Mouse (Mus musculus): ENCODE data around the gene Abi1. TPM values are rescaled to one million over a fixed set of nuclear protein-coding genes. Genes with fewer than 3 reads are reported as not detected.
"Not testable (repeated sequence)": the region's sequence is repeated elsewhere in the genome, so short reads cannot be mapped to it uniquely, and the experiment has no call there.

Gene Abi1
- polyA plus RNA-seq, 1 experiment, result 22.0 TPM

DNA sequence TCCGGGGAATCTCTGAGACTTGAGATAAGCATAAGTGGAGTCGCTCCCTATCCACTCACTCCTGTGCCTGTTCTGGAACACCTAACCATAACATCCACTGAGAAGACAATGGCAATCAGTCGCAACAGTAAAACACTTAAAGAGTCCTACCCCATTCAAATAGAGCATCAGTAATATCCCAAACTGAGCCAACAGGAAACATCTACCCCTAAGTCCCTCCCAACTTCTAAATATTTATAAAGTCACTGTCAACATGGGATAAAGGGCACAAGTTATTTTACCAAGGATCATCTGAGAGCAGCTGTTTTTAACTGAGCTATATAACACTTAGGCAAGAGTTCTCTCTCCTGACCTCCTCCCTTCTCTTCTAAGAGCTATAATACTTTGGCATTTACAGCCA lies 23.9 kb downstream of the Abi1 start:
- peaks cover 65% of the 10 kb centered on the region for H3K79me2 ChIP-seq (ENCODE audit: control insufficient read depth, insufficient read depth)
- H3K27me3 ChIP-seq (ENCODE audit: control insufficient read depth, insufficient read depth, insufficient read length), result no peaks in the 10 kb centered on the region
- peaks cover 14% of the 10 kb centered on the region for H3K36me3 ChIP-seq (ENCODE audit: control insufficient read depth, insufficient read depth)
- H3K79me3 ChIP-seq (ENCODE audit: low read depth), result peaks cover 62% of the 10 kb centered on the region
- H3K4me3 ChIP-seq (ENCODE audit: insufficient read depth, poor library complexity, severe bottlenecking), result no peak overlapping the region
- TF ChIP-seq MYOD1 (IDR thresholded peaks at IDR 0.05; ENCODE audit: control insufficient read depth, insufficient read length, low read depth), result no peak
- no peak for TF ChIP-seq MAX (IDR thresholded peaks at IDR 0.05)
- TF ChIP-seq FOSL1 (IDR thresholded peaks at IDR 0.05; ENCODE audit: insufficient read depth, low read length, poor library complexity, severe bottlenecking), result no peak
- no peak for TF ChIP-seq CEBPB (IDR thresholded peaks at IDR 0.05; ENCODE audit: low read depth)
- no peak for TF ChIP-seq CTCF (IDR thresholded peaks at IDR 0.05; ENCODE audit: control insufficient read depth, insufficient read depth, insufficient read length)
- no peak for TF ChIP-seq USF1 (IDR thresholded peaks at IDR 0.05; ENCODE audit: low read depth)
- H3ac ChIP-seq (ENCODE audit: control insufficient read depth, insufficient read length, low read depth), result no peak overlapping the region

DNA sequence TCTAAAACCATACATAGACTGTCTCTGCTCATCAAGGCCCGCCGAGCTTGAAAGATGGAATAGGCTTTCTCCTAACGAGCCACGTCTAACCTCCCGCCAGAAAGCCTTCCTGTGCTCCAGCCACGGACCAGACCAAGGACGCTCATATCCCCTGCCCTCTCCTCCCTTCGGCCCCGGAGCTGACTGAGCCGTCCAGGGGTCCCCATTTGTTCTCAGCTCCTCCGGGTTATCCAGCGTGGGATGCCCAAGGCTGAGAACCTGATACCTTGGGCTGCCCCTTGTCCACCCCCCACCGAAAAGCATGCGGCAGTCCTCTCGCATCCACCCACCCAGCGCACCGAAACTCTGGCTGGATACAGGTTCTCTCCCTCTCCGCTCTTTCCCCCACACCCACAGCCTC lies 24.7 kb downstream of the Abi1 start:
- no peaks in the 10 kb centered on the region for H3K27me3 ChIP-seq (ENCODE audit: control insufficient read depth, insufficient read depth, insufficient read length)
- H3K79me3 ChIP-seq (ENCODE audit: low read depth), result peaks cover 55% of the 10 kb centered on the region
- H3K79me2 ChIP-seq (ENCODE audit: control insufficient read depth, insufficient read depth), result peaks cover 57% of the 10 kb centered on the region
- H3K36me3 ChIP-seq (ENCODE audit: control insufficient read depth, insufficient read depth), result peaks cover 14% of the 10 kb centered on the region
- TF ChIP-seq MAX (IDR thresholded peaks at IDR 0.05) (no peak), FOSL1 (IDR thresholded peaks at IDR 0.05; ENCODE audit: insufficient read depth, low read length, poor library complexity, severe bottlenecking) (no peak)
- no peak overlapping the region for H3K4me3 ChIP-seq (ENCODE audit: insufficient read depth, poor library complexity, severe bottlenecking)
- H3ac ChIP-seq (ENCODE audit: control insufficient read depth, insufficient read length, low read depth), result no peak overlapping the region

DNA sequence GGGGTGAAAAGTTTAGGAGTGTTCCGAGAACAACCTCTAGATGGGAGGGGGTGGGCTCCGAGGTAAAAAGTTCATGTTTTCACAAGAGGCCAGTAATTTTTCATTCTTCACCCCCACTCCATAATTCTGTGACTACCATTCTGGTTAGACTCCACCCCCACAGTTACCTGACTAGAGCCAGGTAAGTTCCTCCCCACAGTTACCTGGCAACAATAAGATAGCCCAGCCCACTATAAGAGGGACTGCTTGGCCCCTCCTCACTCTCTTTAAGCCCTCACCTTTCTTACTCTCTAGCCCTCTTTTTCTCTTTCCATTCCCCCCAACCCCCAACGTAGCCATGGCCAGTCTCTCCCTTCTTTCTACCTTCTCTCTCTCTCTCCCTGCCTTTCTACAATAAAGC lies 25.1 kb downstream of the Abi1 start:
- H3ac ChIP-seq (ENCODE audit: control insufficient read depth, insufficient read length, low read depth); H3K4me3 ChIP-seq (ENCODE audit: insufficient read depth, poor library complexity, severe bottlenecking): not testable (repeated sequence)
- peaks cover 14% of the 10 kb centered on the region for H3K36me3 ChIP-seq (ENCODE audit: control insufficient read depth, insufficient read depth)

DNA sequence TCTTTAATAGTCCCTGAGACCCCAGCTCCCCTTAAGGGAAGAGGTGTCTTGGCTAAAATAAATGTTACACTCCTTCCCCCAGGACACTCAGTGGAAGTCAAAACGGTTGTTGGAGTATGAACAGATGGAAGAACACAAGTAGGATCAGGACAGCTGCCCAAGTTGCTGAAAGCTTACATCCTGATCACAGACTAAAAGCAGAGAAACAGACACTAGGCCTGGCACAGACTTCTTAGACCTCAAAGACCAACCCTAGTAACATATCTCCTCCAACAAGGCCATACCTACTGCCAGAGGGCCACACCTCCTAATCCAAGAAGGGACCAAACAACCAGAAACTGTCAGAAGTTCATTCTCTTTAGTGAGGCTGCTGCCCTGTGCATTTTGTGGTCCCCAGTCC lies 31.8 kb downstream of the Abi1 start:
- peaks cover 15% of the 10 kb centered on the region for H3K36me3 ChIP-seq (ENCODE audit: control insufficient read depth, insufficient read depth)
- H3K4me3 ChIP-seq (ENCODE audit: insufficient read depth, poor library complexity, severe bottlenecking), result no peak overlapping the region
- H3K79me3 ChIP-seq (ENCODE audit: low read depth), result peaks cover 53% of the 10 kb centered on the region
- peaks cover 63% of the 10 kb centered on the region for H3K79me2 ChIP-seq (ENCODE audit: control insufficient read depth, insufficient read depth)
- H3K27me3 ChIP-seq (ENCODE audit: control insufficient read depth, insufficient read depth, insufficient read length), result no peaks in the 10 kb centered on the region
- H3ac ChIP-seq (ENCODE audit: control insufficient read depth, insufficient read length, low read depth), result no peak overlapping the region
- no peak for TF ChIP-seq MYOD1 (IDR thresholded peaks at IDR 0.05; ENCODE audit: control insufficient read depth, insufficient read length, low read depth)
- TF ChIP-seq USF1 (IDR thresholded peaks at IDR 0.05; ENCODE audit: low read depth), result no peak
- no peak for TF ChIP-seq FOSL1 (IDR thresholded peaks at IDR 0.05; ENCODE audit: insufficient read depth, low read length, poor library complexity, severe bottlenecking)
- TF ChIP-seq MYOG (IDR thresholded peaks at IDR 0.05; ENCODE audit: control insufficient read depth, extremely low read depth, insufficient read length), result no peak
- no peak for TF ChIP-seq MAX (IDR thresholded peaks at IDR 0.05)
- TF ChIP-seq CTCF (IDR thresholded peaks at IDR 0.05; ENCODE audit: control insufficient read depth, insufficient read depth, insufficient read length), result no peak
- no peak for TF ChIP-seq CEBPB (IDR thresholded peaks at IDR 0.05; ENCODE audit: low read depth)

More for the DNA sequence above, 25.1 kb downstream of the Abi1 start:
- Histone ChIP-seq H3K79me2 (ENCODE audit: control insufficient read depth, insufficient read depth) (peaks cover 53% of the 10 kb centered on the region), H3K79me3 (ENCODE audit: low read depth) (peaks cover 51% of the 10 kb centered on the region)
- H3K27me3 ChIP-seq (ENCODE audit: control insufficient read depth, insufficient read depth, insufficient read length), result not testable (repeated sequence)

DNA sequence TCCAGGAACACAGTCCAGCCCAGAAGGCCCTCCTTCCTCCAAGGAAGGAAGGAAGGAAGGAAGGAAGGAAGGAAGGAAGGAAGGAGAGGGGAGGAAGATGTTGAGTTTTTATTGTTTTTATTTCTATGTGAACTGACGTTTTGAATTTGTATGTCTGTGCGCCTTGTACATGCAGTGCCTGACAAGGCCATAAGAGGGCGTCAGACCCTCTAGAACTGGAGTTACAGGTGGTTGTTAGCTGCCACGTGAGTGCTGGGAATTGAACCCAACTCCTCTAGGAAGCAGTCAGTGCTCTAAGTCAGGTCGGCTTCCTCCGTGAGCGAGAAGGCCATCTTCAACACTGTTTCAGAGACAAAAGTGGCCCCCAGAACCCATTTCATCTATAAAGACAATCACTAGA lies 32.5 kb downstream of the Abi1 start:
- no peak overlapping the region for H3K4me3 ChIP-seq (ENCODE audit: insufficient read depth, poor library complexity, severe bottlenecking)
- no peak overlapping the region for H3ac ChIP-seq (ENCODE audit: control insufficient read depth, insufficient read length, low read depth)

DNA sequence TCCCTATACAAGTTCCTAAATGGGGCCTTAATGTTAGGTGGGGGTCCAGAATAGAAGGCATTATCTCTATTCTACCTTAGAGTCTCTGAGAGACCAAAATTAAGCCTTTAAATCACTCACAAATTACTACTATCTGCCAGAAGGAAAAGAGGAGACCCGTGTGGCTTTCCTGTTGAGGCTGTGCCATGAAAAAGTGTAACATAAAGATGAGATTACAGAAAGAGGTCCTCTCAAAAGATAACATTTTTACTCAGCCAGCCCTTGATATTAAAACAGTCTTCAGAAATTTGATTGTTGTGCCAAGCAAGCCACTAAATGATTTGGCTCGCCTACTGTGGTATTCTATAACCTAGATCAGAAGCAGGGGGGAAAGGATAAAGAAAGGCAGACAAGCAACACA lies 32.9 kb downstream of the Abi1 start:
- Histone ChIP-seq H3K79me3 (ENCODE audit: low read depth) (peaks cover 64% of the 10 kb centered on the region), H3K27me3 (ENCODE audit: control insufficient read depth, insufficient read depth, insufficient read length) (no peaks in the 10 kb centered on the region), H3K36me3 (ENCODE audit: control insufficient read depth, insufficient read depth) (peaks cover 23% of the 10 kb centered on the region), H3ac (ENCODE audit: control insufficient read depth, insufficient read length, low read depth) (no peak overlapping the region), H3K4me3 (ENCODE audit: insufficient read depth, poor library complexity, severe bottlenecking) (no peak overlapping the region), H3K79me2 (ENCODE audit: control insufficient read depth, insufficient read depth) (peaks cover 74% of the 10 kb centered on the region)
- no peak for TF ChIP-seq USF1 (IDR thresholded peaks at IDR 0.05; ENCODE audit: low read depth)
- TF ChIP-seq CTCF (IDR thresholded peaks at IDR 0.05; ENCODE audit: control insufficient read depth, insufficient read depth, insufficient read length), result no peak
- TF ChIP-seq FOSL1 (IDR thresholded peaks at IDR 0.05; ENCODE audit: insufficient read depth, low read length, poor library complexity, severe bottlenecking), result no peak
- no peak for TF ChIP-seq CEBPB (IDR thresholded peaks at IDR 0.05; ENCODE audit: low read depth)
- no peak for TF ChIP-seq MAX (IDR thresholded peaks at IDR 0.05)
- no peak for TF ChIP-seq MYOD1 (IDR thresholded peaks at IDR 0.05; ENCODE audit: control insufficient read depth, insufficient read length, low read depth)
- TF ChIP-seq MYOG (IDR thresholded peaks at IDR 0.05; ENCODE audit: control insufficient read depth, extremely low read depth, insufficient read length), result no peak

More for the DNA sequence above, 32.5 kb downstream of the Abi1 start:
- H3K27me3 ChIP-seq (ENCODE audit: control insufficient read depth, insufficient read depth, insufficient read length), result no peaks in the 10 kb centered on the region
- H3K36me3 ChIP-seq (ENCODE audit: control insufficient read depth, insufficient read depth), result peaks cover 20% of the 10 kb centered on the region
- peaks cover 70% of the 10 kb centered on the region for H3K79me2 ChIP-seq (ENCODE audit: control insufficient read depth, insufficient read depth)
- TF ChIP-seq CTCF (IDR thresholded peaks at IDR 0.05; ENCODE audit: control insufficient read depth, insufficient read depth, insufficient read length), result no peak
- TF ChIP-seq FOSL1 (IDR thresholded peaks at IDR 0.05; ENCODE audit: insufficient read depth, low read length, poor library complexity, severe bottlenecking), result no peak
- no peak for TF ChIP-seq USF1 (IDR thresholded peaks at IDR 0.05; ENCODE audit: low read depth)
- no peak for TF ChIP-seq MYOD1 (IDR thresholded peaks at IDR 0.05; ENCODE audit: control insufficient read depth, insufficient read length, low read depth)
- TF ChIP-seq MAX (IDR thresholded peaks at IDR 0.05), result no peak
- TF ChIP-seq MYOG (IDR thresholded peaks at IDR 0.05; ENCODE audit: control insufficient read depth, extremely low read depth, insufficient read length), result no peak
- TF ChIP-seq CEBPB (IDR thresholded peaks at IDR 0.05; ENCODE audit: low read depth), result no peak
- H3K79me3 ChIP-seq (ENCODE audit: low read depth), result peaks cover 60% of the 10 kb centered on the region

Data from C2C12 (cell line).